Mouse (Mus musculus): Measurements from ENCODE around the gene Samd5. TPM values are rescaled to one million over a fixed set of nuclear protein-coding genes. Genes with fewer than 3 reads are reported as not detected.

Gene Samd5
- 0.24 and 1.2 TPM in 2 replicates for polyA plus RNA-seq (2012; rRNA removed; ENCODE audit: low replicate concordance)

GRCm38 (mm10) chr10:9674561-9675521 is at the start of gene Samd5:
TSS of gene Samd5 (minus strand) at chr10:9675208.

Other genes with a start within 250 kb of the Samd5 start
- gene Stxbp5, start 225.9 kb upstream of the Samd5 start, polyA plus RNA-seq (2012; rRNA removed; ENCODE audit: low replicate concordance): 14.0 and 17.3 TPM in 2 replicates

All from duodenum, adult 2 months (tissue).